Mouse (Mus musculus) hindbrain, embryonic 11.5 days (tissue): ENCODE measurements at regions not wholly inside any gene's neighbourhood (a gene's known extent, or its start where the extent isn't known, plus 50 kb on each side); places are given as distances from the start of the nearest gene placed in this dataset.
"Not testable (repeated sequence)": the region's sequence is repeated elsewhere in the genome, so short reads cannot be mapped to it uniquely, and the experiment has no call there.

ENCODE experiments used
- ATAC-seq: fragments of 200-750 bp; cut with Nextera tagmentation; 2 replicates; pipeline ENCODE4 v1.8.0; 2017; ENCODE audit warnings: mild to moderate bottlenecking, moderate TSS enrichment, moderate library complexity; ENCODE audit not compliant: low FRiP score
- DNase-seq: peaks from one replicate; pipeline ENCODE4 v3.0.0-alpha.2; 2015; ENCODE audit warnings: low spot score
- H3K27ac ChIP-seq: fragments of 300-500 bp; sonication (generic); 2 replicates; pipeline ENCODE4 v1.5.1; 2014; ENCODE audit warnings: mild to moderate bottlenecking, low read depth, low read length
- H3K27me3 ChIP-seq: fragments of 300-500 bp; sonication (generic); 2 replicates; pipeline ENCODE4 v1.6.1; 2014; ENCODE audit warnings: mild to moderate bottlenecking, low read length, moderate library complexity, mixed read lengths; ENCODE audit not compliant: control insufficient read depth, insufficient read depth
- H3K36me3 ChIP-seq: fragments of 300-500 bp; sonication (generic); 2 replicates; pipeline ENCODE4 v1.6.1; 2014; ENCODE audit warnings: mild to moderate bottlenecking, low read length, moderate library complexity, mixed read lengths; ENCODE audit not compliant: control insufficient read depth, insufficient read depth
- H3K4me1 ChIP-seq: fragments of 300-500 bp; sonication (generic); replicated peaks from 2 replicates; pipeline ENCODE4 v1.6.1; 2014; ENCODE audit warnings: low read length, mixed read lengths; ENCODE audit not compliant: control insufficient read depth, insufficient read depth
- H3K4me2 ChIP-seq: fragments of 300-500 bp; sonication (generic); replicated peaks from 2 replicates; pipeline ENCODE4 v1.6.1; 2014; ENCODE audit warnings: mild to moderate bottlenecking, low read depth, low read length
- H3K4me3 ChIP-seq: fragments of 300-500 bp; sonication (generic); 2 replicates; pipeline ENCODE4 v1.5.1; 2014; ENCODE audit warnings: low read depth, low read length
- H3K9ac ChIP-seq: fragments of 300-500 bp; sonication (generic); 2 replicates; pipeline ENCODE4 v1.6.1; 2014; ENCODE audit warnings: low read depth, low read length
- H3K9me3 ChIP-seq: fragments of 300-500 bp; sonication (generic); 2 replicates; pipeline ENCODE4 v1.6.1; 2016; ENCODE audit warnings: low read length; ENCODE audit not compliant: control insufficient read depth
- WGBS: fragments of 180-500 bp; shearing (Covaris S2); extraction: QIAGEN DNeasy Blood & Tissue Kit; methylation state at CpG from one replicate; pipeline ENCODE4 v1.1.7; 2014; 5-methylcytosine and 5-hydroxymethylcytosine counted together

DNA sequence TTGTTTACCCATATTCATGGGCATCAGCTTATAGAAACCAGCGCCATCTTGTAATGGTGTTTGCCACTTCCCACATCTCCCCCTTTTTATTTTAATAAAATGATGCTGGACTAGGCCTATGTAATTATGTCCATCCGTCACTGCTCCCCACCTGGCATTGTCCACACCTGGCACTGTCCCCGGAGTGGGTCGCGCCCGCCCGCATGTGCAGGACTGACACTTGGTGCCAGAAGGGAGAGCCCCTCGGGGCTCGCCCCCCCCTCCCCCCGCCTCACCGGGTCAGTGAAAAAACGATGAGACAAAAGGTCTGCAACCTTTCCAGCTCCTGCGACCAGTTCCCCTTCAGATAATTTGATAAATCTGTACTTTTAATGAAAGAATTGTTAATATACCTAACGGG is 450.8 kb upstream of the Epha6 start:
- not testable (repeated sequence) for DNase-seq, H3K9ac ChIP-seq, H3K36me3 ChIP-seq, H3K9me3 ChIP-seq, H3K27me3 ChIP-seq, H3K4me1 ChIP-seq, H3K4me2 ChIP-seq, H3K27ac ChIP-seq, H3K4me3 ChIP-seq
- 57% methylated on average over 14 of the region's 14 CpGs for WGBS
- ATAC-seq, result 0 out of 2 replicates have a peak, but pooled peaks have one; percentile 59

DNA sequence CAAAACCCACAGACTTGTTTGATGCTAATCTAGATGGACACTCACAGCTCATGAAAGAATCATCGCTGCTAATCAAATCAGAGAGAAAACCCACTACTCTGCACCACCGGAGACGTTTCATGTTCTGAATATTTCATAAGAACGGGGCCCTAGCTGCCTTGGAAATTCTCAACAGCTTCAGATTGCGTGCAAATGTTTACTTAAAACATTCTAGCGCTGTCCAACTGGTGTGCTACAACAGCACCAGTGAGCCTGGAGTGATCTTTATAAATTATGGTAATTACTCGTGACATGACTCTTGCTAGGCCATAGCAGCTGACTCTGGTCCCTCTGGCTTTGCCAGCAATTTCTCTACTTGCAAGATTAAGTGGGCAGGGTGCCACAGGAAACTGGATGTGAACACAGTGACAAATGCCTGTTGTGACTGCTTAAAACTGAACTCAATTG is 435.8 kb upstream of the Epha6 start:
- no peaks in the 10 kb centered on the region for H3K27me3 ChIP-seq
- ATAC-seq, result 0 out of 2 replicates have a peak, but pooled peaks have one; percentile 35
- H3K4me1 ChIP-seq, result no peaks in the 10 kb centered on the region
- peak; percentile 2 for DNase-seq
- no peaks in the 10 kb centered on the region for H3K36me3 ChIP-seq
- no peak overlapping the region for H3K4me3 ChIP-seq
- no peak overlapping the region for H3K9ac ChIP-seq
- H3K9me3 ChIP-seq, result no peaks in the 10 kb centered on the region
- 75% methylated on average over 7 of the region's 7 CpGs for WGBS
- H3K4me2 ChIP-seq, result no peak overlapping the region
- H3K27ac ChIP-seq, result no peak overlapping the region
